Mouse (Mus musculus) ovary, postnatal 10 days (tissue): Measurements from ENCODE around the gene B3gnt9.
"Not testable (repeated sequence)": the region's sequence is repeated elsewhere in the genome, so short reads cannot be mapped to it uniquely, and the experiment has no call there.

Experiments
- DNase-seq: peaks from one replicate; pipeline ENCODE4 v3.0.0; 2022; ENCODE audit warnings: low spot score

B3gnt9 gene

DNA sequence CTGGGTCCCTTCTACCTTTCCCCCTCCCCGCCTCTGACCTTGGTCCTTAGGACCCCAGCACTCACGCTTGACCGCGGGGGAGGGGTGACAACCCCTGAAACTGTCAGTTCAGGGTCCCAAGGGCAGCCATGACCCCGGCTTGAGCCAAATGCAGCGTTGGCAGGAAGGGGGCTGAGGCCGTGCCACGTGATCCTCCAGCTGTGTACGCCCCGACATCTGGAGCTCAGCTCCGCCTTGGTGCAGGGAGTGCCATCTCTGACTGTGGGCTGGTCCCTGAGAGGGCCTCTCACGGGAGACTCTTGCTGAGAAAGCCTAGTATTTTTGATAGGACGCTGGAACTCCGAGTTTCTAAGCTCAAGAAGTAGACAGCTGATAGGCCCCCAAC, at the start of gene B3gnt9:
Gene B3gnt9 (minus strand): TSS at position 188 of the 385 bp plus-strand sequence.
- no peak for DNase-seq

- DNase-seq, result no peak
Observed at GRCm38 (mm10) chr8:105303874-105304273, 48.9 kb upstream of the B3gnt9 start.

- no peak for DNase-seq
Observed at GRCm38 (mm10) chr8:105303396-105303795, 48.4 kb upstream of the B3gnt9 start.

- DNase-seq, result no peak
Observed at GRCm38 (mm10) chr8:105299962-105300361, 45.0 kb upstream of the B3gnt9 start.

DNA sequence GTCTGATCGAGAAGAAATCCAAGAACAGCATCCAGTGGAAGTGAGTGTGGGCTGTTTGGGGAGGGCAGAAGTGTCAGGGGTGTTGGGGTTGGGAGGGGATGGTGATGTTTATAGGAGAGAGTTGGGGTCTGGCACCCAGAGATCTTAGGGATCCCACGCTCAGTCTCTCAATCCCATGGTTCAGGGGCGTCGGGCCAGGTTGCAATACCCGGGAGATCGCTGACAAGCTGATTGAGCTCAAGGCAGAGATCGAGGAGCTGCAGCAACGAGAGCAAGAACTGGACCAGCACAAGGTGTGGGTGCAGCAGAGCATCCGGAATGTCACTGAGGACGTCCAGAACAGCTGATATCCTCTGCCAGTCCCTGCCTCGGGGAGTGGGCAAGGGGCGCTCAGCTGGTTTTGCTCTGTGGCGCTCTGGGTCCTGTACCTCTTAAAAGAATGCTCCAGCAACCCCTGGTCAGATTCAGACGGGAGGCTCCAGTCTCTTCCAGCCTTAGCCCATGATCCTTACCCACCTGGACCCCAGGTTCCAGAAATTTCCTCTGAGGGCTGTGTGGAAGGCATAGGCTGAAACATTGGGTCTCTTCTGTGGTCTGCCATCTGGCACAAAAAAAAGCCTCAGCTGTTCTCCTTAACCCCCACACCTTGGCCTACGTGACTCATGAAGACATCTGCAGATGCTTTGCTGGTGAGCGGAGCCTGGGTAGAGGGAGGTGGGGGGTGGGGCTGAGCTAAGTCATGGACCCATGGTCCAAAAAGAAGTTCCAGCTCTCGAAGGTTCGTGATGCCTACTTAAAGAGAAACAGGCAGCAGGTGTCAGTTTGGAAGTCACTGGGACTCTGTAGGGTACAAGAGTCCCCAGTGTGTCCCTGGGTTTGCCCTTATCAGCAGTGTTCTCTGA, 43.6 kb upstream of the B3gnt9 start:
- no peak for DNase-seq

DNA sequence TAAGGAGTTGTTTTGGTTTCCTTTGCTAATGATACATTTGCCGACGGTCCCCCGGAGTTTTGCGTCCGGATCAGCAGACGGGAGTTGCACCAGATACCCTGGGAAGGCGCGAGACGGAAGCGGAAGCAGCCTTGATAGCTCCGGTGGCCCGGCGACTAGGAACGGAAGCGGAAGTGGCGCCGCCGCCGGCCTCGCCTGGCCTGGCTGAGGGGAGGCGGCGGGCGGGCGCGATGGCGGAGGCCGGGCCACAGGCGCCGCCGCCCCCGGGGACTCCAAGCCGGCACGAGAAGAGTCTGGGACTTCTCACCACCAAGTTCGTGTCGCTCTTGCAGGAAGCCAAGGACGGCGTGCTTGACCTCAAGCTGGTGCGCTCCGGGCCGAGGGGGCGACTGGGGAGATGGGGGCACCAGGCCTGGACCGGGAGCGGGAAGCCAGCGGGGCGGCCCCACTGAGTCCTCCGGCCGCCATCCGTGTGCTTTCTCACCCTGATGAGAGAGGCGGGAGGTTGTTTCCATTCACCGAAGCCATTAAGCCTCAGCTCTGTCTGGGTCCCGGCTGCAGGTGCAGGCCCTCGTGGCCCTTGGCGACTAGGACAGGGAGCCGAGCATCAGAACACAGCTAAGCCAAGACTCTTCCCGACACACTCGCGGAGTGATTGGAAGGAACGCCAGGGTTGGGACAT, 42.7 kb upstream of the B3gnt9 start, which contains the start of gene E2f4:
Gene E2f4 (plus strand): TSS at position 153 of the 682 bp plus-strand sequence.
- DNase-seq, result peak; percentile 60

DNA sequence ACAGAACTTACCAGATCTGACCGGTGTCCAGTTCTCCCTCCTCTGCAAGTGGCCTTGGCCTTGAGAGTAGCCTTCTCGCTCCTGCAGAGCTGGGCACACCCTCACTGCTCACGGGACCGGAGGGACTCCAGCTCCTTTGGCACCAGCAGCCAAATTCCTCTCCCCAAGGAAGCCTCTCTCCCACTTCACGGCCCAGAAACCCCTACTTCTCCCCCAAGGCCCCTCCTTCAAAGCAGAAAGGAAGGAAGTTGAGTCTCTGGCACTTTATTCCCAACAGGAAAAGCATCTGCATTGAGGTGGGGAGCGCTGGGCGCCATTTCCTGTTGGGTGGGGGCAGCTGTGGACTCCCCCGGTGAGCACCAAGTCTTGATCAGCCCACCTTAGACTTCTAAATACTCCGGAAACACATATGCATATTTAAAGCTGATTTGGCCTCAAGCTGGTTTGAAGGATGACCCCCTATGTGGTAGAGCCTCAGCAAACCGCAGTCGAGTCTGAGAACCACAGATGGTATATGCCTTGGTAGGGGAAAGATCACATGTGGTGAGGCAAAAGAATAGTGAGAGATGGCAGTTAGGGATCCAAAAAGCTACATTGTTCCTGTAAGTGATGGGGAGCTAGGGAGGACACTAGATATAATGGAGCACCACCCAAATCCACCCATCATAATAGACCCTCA, 41.1 kb upstream of the B3gnt9 start, which contains the start of gene Exoc3l:
Gene Exoc3l (minus strand): TSS at position 207 of the 679 bp plus-strand sequence.
- DNase-seq, result no peak

GRCm38 (mm10) chr8:105295256-105295655, 40.3 kb upstream of the B3gnt9 start:
- DNase-seq, result no peak

DNA sequence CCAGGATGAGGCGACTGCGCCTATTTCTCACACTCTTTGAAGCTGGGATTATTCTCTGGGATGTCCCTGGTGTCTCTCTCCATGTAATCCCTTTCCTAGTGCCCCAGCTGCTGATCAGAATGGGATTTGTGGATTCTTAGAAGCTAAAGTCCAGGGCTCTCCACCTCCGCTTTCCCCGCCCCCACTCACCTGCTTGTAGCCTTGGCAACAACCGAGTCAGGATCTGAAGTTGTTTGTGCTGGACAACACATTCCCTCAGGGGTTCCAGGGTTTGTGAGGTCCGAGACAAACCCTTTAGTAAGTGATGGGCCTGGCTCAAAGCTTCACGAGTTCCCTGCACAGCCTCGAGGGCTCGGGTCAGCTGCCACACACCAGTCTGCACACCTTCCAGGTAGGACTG, 39.8 kb upstream of the B3gnt9 start:
- no peak for DNase-seq

- DNase-seq, result no peak
Observed at GRCm38 (mm10) chr8:105293405-105293804, 38.5 kb upstream of the B3gnt9 start.

- no peak for DNase-seq
Observed at GRCm38 (mm10) chr8:105292471-105292870, 37.5 kb upstream of the B3gnt9 start.

DNA sequence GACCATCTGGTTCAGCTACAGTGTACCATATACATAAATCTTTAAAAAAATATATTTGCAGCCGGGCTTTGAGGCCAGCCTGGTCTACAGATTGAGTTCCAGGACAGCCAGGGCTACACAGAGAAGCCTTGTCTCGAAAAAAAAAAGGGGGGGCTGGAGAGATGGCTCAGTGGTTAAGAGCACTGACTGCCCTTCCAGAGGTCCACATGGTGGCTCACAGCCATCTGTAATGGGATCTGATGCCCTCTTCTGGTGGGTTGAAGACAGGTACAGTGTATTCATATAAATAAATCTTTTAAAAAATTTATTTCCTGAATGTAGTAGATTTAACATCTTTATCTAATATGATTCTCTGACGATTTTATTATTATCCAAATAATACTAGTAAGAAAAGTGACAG, 36.8 kb upstream of the B3gnt9 start:
- not testable (repeated sequence) for DNase-seq

DNA sequence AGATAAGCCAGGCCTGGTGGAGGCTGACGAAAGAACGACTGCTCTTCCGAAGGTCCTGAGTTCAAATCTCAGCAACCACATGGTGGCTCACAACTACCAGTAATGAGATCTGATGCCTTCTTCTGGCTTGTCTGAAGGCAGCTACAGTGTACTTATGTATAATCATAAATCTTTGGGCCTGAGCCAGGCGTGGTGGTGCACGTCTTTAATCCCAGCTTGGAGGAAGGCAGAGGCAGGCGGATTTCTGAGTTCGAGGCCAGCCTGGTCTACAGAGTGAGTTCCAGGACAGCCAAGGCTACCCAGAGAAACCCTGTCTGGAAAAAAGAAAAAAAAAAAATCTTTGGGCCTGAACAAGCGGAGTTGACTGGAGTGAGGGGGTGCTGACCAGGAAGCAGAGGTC, 36.4 kb upstream of the B3gnt9 start:
- DNase-seq, result not testable (repeated sequence)

GRCm38 (mm10) chr8:105290554-105291314, 35.8 kb upstream of the B3gnt9 start:
- peak; percentile 90 for DNase-seq

DNA sequence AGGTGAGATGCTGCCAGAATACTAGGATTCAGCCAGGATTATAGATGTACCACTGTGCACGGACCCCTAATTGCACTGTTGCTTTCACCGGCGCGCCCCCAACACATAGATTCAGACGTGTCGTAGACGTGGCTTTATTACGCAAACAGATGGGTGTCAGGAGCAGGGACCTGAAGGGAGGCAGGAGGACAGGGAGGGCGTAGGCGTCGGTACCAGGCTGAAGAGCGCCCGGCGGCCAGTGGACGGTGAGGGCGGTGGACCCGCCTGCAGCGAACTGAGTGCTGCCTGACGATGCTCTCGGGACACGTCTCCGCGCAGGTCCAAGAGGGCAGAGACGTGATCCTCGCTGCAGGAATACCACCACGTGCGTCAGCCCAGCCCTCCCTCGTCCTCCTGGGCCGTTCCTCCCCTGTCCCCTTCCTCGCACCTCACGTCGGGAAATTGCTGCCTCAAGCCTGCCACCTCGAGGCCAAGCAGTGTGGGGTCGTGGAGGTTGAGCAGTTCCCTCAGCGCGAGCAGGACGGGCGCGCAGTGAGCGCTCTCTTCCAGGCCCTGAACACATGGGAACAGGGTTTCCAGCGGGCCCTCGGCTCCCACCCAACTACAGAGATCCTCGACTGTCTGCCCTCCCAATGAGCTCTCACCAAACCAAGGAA, 35.0 kb upstream of the B3gnt9 start, which contains the start of gene 4931428F04Rik:
Gene 4931428F04Rik (minus strand): TSS at position 60 of the 656 bp plus-strand sequence.
- DNase-seq, result no peak

DNA sequence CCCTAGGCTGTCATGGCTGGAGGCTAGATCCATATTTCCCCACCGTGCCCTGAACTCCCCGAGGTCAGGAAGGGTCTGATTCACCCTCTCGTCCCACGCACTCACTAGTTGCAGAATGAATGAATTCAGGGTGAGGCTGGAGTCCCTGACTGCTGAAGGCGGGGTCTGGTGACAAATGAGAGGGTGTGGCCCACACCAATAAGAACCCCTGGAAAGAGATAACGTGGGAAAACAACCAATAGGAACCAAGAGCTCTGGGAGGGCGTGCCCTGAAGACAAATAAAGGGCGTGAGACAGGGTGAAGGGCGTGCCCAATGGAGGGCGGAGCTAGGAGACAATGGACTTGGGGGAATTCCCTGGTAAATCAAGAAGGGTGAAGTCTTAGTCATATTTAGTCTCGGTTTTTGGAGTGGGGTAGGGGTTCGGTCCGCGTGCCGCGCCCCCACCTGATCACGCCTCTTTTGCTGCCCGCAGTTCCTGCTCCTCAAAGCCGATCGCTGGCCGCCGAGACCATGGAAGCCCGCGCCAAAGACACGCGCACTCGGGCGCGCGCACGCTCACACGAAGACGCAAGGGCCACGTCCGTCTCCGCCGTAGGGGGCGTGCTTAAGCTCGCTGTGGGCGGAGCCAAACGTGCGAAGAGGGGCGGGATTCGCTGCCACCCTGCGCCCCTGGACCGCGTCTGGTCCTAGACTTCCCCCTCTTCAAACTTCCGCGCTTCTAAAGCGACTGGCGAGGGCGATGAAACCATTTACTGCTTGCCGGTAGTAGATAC, 34.2 kb upstream of the B3gnt9 start:
- DNase-seq, result peak; percentile 78

DNA sequence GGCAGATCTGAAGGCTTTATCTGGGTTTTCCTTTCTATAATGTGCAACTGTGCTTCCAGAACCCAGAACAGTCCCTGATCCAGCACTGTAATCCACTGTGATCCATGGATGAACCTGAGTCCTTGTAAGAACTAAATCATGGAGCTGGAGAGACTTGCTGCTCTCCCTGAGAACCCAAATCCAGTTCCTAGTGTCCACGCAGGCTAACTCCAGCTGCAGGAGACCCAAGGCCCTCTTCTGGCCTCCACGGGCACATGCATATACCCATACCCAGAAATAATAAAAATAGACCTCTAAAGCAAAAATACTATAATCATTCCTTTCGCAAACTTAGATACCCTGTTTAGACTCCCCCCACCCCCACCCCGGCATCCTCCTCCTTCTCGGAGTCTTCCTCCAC, 33.3 kb upstream of the B3gnt9 start:
- DNase-seq, result no peak

DNA sequence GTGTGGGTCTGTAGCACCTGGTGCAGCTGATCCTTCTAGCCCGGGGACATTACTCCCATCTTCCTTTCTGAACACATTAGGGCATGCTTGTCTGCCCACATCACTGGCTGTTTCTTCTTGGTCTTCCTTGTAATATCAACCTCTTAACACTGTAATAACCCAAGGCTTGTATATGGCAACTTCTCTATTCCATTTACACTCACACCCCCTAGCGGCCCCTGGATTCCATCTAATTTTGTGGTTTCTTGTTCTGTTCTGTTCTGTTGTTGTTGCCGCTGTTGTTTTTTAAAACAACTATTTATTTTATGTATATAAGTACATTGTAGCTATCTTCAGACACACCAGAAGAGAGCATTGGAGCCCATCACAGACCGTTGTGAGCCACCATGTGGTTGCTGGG, 32.0 kb upstream of the B3gnt9 start:
- DNase-seq, result no peak

GRCm38 (mm10) chr8:105285514-105285913, 30.6 kb upstream of the B3gnt9 start:
- DNase-seq, result no peak

DNA sequence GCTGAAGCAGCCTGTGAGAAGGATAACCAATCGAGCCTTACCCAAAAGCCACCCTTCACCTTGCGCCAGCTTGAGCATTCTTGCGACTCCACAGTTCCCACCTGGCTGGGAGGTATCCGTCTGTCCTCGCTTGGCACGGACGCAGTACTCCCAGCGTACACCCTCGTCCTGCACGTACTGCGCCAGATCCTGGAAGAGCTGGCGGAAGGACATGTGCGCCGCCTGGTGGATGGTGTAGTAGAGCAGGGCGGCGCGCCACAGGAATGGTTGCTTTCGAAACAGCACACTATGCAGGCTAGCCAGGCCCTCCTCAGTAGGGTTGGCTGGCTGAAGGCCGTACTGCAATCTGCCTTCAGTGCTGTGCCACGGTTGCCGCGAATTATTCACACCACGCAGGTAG, 28.1 kb upstream of the B3gnt9 start:
- no peak for DNase-seq
